Mouse (Mus musculus): Measurements from ENCODE around the gene Afmid. TPM values are rescaled to one million over a fixed set of nuclear protein-coding genes. Genes with fewer than 3 reads are reported as not detected.

Gene Afmid
- total RNA-seq, 2 experiments from 2014 or later, result 15.3 to 15.5 TPM

DNA sequence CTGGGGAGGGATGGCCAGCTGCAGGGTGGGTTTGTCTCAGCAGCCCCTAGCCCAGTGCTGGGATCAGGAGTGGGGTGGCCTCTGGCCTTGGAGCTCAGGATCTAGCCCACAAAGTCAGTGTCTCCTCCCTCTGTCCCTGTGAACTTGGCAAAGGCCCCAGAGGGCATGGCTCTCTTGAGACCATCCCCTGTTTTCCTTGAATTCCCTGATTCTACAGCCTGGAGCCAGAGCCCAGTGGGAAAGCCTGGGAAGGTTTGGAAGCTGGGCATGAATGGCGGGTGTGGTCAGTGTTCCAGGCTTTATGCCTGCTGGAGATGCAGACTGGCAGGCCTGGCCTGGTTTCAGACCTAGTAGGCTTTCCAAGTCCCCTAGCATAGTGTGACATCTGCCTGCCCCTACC lies 56.5 kb downstream of the Afmid start:
- DNase-seq, result no peak

DNA sequence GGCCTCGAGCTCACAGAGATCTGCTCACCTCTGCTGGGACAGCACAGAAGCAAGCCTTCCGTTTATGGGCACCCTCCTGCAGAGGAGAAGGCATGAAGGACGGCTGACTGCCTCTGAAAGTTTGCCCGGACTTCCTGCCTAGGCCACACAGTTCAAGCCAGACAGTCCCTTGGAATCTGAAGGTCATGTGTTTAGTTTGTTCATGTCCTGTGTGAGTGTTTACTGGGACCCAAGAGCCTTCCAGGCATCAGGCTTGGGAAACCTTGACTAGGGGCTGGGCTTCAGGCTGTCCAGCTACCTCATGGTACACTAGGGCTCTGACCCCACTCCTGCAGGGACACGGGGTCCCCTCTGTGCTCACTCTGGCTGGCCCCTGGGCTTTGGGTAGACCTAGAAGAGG lies 60.3 kb downstream of the Afmid start:
- no peak for DNase-seq

DNA sequence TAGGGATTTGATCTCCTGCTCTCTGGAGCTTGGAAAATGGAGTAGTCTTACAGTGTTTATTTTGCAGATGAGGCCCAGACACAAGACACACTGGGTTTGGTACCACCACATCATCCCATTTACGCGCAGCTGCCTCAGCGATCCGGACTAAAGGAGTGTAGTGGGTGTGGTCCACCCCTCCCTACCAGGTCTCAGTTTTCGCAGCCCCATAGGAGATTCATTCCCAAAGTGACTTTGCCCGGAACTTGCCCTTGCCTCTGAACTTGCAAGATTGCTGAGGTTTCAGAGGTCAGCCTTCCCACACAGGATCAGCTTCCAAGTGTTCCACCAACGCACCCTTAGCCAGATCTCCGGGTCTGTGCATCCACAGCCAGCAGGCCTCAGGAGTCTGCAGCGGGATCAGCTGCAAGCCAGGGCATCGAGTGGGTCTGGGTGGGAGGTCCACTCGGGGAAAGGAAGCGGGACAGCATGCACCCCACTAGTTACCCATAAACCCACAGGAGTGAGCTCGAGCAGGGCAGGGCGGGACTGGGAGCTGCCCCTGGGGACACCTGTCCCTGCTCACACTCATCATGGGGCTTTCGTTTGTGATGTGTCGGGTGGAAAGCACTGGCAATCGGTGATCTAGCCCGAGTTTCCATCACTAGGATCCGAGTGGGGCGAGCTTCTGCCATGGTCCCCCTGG lies 62.6 kb downstream of the Afmid start:
- no peak for DNase-seq

DNA sequence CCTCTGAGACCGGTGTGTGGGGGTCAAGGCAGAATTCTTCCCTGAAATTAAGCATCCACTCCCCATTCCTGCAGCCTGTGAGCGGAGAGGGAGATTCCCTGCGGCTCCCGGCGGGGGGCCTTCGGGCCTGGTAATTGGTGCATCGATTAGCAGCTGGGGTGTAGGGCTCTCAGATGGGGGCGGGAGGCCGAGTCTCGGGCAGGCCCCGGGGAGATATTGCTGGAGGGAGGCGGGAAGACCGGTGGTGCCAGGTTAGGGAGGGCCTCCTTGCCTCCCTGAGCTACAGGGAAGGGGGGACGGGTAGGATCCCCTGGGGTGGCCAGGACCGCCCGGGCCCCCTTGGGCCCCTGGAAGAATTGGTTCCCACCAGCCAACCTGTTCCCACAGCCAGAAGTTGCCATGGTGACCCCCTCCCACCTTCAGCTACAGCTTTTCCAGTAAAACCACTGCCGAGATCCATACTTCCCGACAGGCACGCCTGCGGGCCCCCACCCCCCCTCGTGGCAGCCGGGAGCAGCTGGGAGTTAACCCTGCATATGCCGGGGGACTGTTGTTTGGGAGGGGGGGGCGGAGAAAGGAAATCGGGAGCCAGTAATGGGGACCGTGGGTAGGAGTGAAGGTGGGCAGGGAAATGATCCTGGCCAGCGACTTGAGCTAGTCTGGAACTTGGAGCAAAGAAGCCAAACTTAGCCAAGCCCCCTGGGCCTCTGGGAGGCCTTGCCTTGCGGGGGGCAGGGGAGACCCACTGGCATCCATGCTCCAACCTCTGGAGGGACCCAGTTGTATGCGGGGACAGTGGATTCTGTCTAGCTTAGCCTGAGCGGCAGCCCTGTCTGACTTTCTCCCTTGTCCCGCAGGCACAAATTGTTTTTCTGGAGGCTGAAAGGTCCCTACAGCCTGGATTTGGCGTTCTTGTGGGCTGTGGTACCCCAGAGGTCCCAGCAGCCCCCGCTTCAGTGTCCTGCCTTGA lies 63.4 kb downstream of the Afmid start:
- peak; percentile 62 for DNase-seq

Other genes with a start within 250 kb of the Afmid start
- 10 to 100 TPM; 25.4 to 27.4 TPM for gene Tnrc6c, start 171.6 kb upstream of the Afmid start, total RNA-seq (2021)
- 1 to 10 TPM; 3.1 to 3.3 TPM for gene Tmc8, start 43.8 kb upstream of the Afmid start, total RNA-seq (2021)
- gene Tmc6, start 43.7 kb upstream of the Afmid start, total RNA-seq (2021), result 10 to 100 TPM; 26.4 to 28.6 TPM
- not detected for gene 6030468B19Rik, start 28.3 kb upstream of the Afmid start, total RNA-seq (2021)
- gene Gm20708, start 16.3 kb upstream of the Afmid start, total RNA-seq (2021), result 1 to 10 TPM; 2.7 to 3.5 TPM
- gene Syngr2, start 16.3 kb upstream of the Afmid start, total RNA-seq (2021), result 10 to 100 TPM; 81.2 to 85.1 TPM
- 10 to 100 TPM; 93.1 to 99.2 TPM for gene Tk1, start 168 bp downstream of the Afmid start, total RNA-seq (2021)
- 10 to 100 TPM; 63.1 to 69.1 TPM for gene Birc5, start 23.3 kb downstream of the Afmid start, total RNA-seq (2021)
- gene Tmem235, start 34.8 kb downstream of the Afmid start, total RNA-seq (2021), result under 1 TPM in 1 of 2 experiments, not detected in 1; 0.18 TPM
- gene Tha1, start 47.6 kb downstream of the Afmid start, total RNA-seq (2021), result 1 to 10 TPM; 3.3 to 4.0 TPM
- gene Socs3, start 144.1 kb downstream of the Afmid start, total RNA-seq (2021), result 1 to 10 TPM; 5.5 TPM
- gene Pgs1, start 160.4 kb downstream of the Afmid start, total RNA-seq (2021), result 10 to 100 TPM; 25.0 to 26.2 TPM

Data from heart, postnatal 4 days (tissue).